Mouse (Mus musculus): ENCODE measurements around the gene Smpdl3b. TPM values are rescaled to one million over a fixed set of nuclear protein-coding genes. Genes with fewer than 3 reads are reported as not detected.

The Smpdl3b gene
- total RNA-seq, 1 experiment, result 28.9 TPM

DNA sequence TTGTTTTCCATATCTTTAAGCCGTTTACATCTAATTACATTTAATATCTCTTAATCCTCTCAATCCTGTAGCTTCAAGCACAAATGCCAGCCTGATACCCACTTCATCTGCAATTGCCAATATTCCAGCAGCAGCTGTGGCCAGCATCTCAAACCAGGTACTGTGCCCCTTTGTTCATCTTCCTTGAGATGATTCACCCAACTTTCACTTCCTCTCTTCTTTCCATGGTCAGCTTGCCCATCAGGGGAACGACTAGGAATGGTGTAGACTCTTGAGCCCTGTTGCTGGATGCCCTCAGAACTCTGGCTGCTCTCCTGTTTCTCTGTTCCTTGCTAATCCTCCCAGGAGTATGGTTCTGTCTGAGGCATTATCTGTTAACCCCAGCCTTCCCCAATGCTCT lies 67.4 kb downstream of the Smpdl3b start:
- Histone ChIP-seq H3K9ac (ENCODE audit: insufficient read depth, low read depth, low read length, poor library complexity, severe bottlenecking) (no peak overlapping the region), H3K27ac (ENCODE audit: insufficient read depth, low read depth, low read length, poor library complexity, severe bottlenecking) (no peak overlapping the region), H3K4me3 (ENCODE audit: insufficient read depth in 1 of 2, low read depth in 1 of 2, low read length in 2 of 2, poor library complexity in 1 of 2, severe bottlenecking in 1 of 2) (no peak overlapping the region), H3K4me1 (ENCODE audit: control insufficient read depth in 2 of 2, insufficient read depth in 2 of 2, low read length in 2 of 2, poor library complexity in 1 of 2) (no peaks in the 10 kb centered on the region), H3K36me3 (ENCODE audit: control insufficient read depth, insufficient read depth, low read length, poor library complexity, severe bottlenecking) (peaks cover 16% of the 10 kb centered on the region), H3K9me3 (ENCODE audit: control insufficient read depth, insufficient read depth, low read depth, low read length) (no peaks in the 10 kb centered on the region)
- in situ Hi-C loops (cut with MboI; ENCODE audit: low sequenced_read_pairs in 2 of 2, unreplicated experiment in 2 of 2), result no loop called here
- TF ChIP-seq MAFK (IDR thresholded peaks at IDR 0.05; ENCODE audit: insufficient read depth, low read depth, low read length) (no peak), ZC3H11A (IDR thresholded peaks at IDR 0.05; ENCODE audit: borderline replicate concordance, low read depth, low read length) (no peak), ZNF384 (IDR thresholded peaks at IDR 0.05; ENCODE audit: low read depth, low read length) (no peak), HCFC1 (IDR thresholded peaks at IDR 0.05; ENCODE audit: borderline replicate concordance, insufficient read depth, low read length) (no peak), CHD2 (IDR thresholded peaks at IDR 0.05; ENCODE audit: low read depth, low read length) (no peak)
- no peak for DNase-seq (ENCODE audit: low read depth, low spot score)

Other genes with a start within 250 kb of the Smpdl3b start
- gene Sesn2, start 246.8 kb downstream of the Smpdl3b start, total RNA-seq (2012; rRNA removed), result 75.8 and 96.1 TPM in 2 replicates
- 485 and 496 TPM in 2 replicates for gene Atpif1, start 223.6 kb downstream of the Smpdl3b start, total RNA-seq (2012; rRNA removed)
- 127 and 167 TPM in 2 replicates for gene Dnajc8, start 221.7 kb downstream of the Smpdl3b start, total RNA-seq (2012; rRNA removed)
- 0.26 and 0.40 TPM in 2 replicates for gene Ptafr, start 193.2 kb downstream of the Smpdl3b start, total RNA-seq (2012; rRNA removed)
- 28.1 and 31.9 TPM in 2 replicates for gene Eya3, start 118.3 kb downstream of the Smpdl3b start, total RNA-seq (2012; rRNA removed)
- 9.6 and 15.5 TPM in 2 replicates for gene Xkr8, start 24.7 kb downstream of the Smpdl3b start, total RNA-seq (2012; rRNA removed)
- gene Rpa2, start 11.1 kb upstream of the Smpdl3b start, total RNA-seq (2012; rRNA removed), result 105 and 112 TPM in 2 replicates
- gene Themis2, start 39.1 kb upstream of the Smpdl3b start, total RNA-seq (2012; rRNA removed), result 1.1 and 1.3 TPM in 2 replicates
- gene Ppp1r8, start 85.9 kb upstream of the Smpdl3b start, total RNA-seq (2012; rRNA removed), result 90.8 and 105 TPM in 2 replicates
- 22.7 and 27.6 TPM in 2 replicates for gene Stx12, start 127.3 kb upstream of the Smpdl3b start, total RNA-seq (2012; rRNA removed)
- 12.5 and 14.9 TPM in 2 replicates for gene Fam76a, start 165.3 kb upstream of the Smpdl3b start, total RNA-seq (2012; rRNA removed)
- gene Fgr, start 216.8 kb upstream of the Smpdl3b start, total RNA-seq (2012; rRNA removed), result 1.3 and 1.8 TPM in 2 replicates